Mouse (Mus musculus) cortical plate, adult 2 months (tissue): Measurements from ENCODE around the gene Gm11232. TPM values are rescaled to one million over a fixed set of nuclear protein-coding genes. Genes with fewer than 3 reads are reported as not detected.

Experiments
- H3K27ac ChIP-seq: fragments of 200-500 bp; 2 replicates; pipeline ENCODE4 v1.5.1; 2012; ENCODE audit warnings: low read length, control low read depth, inconsistent platforms; ENCODE audit not compliant: insufficient read depth
- H3K4me1 ChIP-seq: fragments of 200-500 bp; 2 replicates; pipeline ENCODE4 v1.6.1; 2011; ENCODE audit warnings: low read length; ENCODE audit not compliant: control insufficient read depth, insufficient read depth
- H3K4me3 ChIP-seq: fragments of 200-500 bp; 2 replicates; pipeline ENCODE4 v1.5.1; 2011; ENCODE audit warnings: mild to moderate bottlenecking, low read length, control low read depth; ENCODE audit not compliant: insufficient read depth
- CTCF ChIP-seq: fragments of 200-500 bp; IDR thresholded peaks from 2 replicates; pipeline ENCODE4 v1.5.1; 2011; ENCODE audit warnings: mild to moderate bottlenecking, control low read depth, low read length; ENCODE audit not compliant: insufficient read depth; ENCODE audit errors: extremely low read depth
- POLR2A ChIP-seq: fragments of 200-500 bp; IDR thresholded peaks from 2 replicates; pipeline ENCODE4 v1.6.1; 2011; ENCODE audit warnings: mild to moderate bottlenecking, low read length, control low read depth; ENCODE audit not compliant: insufficient read depth; ENCODE audit errors: extremely low read depth
- polyA plus RNA-seq: library from polyadenylated mRNA; depleted of rRNA; stranded (reverse); fragments of >200 nt; gene quantifications from 2 replicates; pipeline ENCODE4 v1.2.3, GENCODE M21; 2012; rRNA removed

Gm11232 gene
- not detected in 2 replicates for polyA plus RNA-seq

GRCm38 (mm10) chr4:71757865-71758264, at the start of gene Gm11232:
Gm11232 (minus strand) TSS chr4:71757965.
- Histone ChIP-seq H3K4me1 (no peaks in the 10 kb centered on the region), H3K4me3 (no peak within 1 kb of the TSS), H3K27ac (no peak within 1 kb of the TSS)
- TF ChIP-seq POLR2A, result no peak
- no peak for TF ChIP-seq CTCF

- Histone ChIP-seq H3K27ac (no peak overlapping the region), H3K4me1 (no peaks in the 10 kb centered on the region), H3K4me3 (no peak overlapping the region)
- TF ChIP-seq CTCF (no peak), POLR2A (no peak)
Measured at GRCm38 (mm10) chr4:71805977-71806534, 48.3 kb upstream of the Gm11232 start.

- no peaks in the 10 kb centered on the region for H3K4me1 ChIP-seq
- H3K4me3 ChIP-seq, result no peak overlapping the region
- no peak for TF ChIP-seq POLR2A
- TF ChIP-seq CTCF, result no peak
- H3K27ac ChIP-seq, result no peak overlapping the region
Measured at GRCm38 (mm10) chr4:71765529-71765928, 7.8 kb upstream of the Gm11232 start.

- no peak overlapping the region for H3K27ac ChIP-seq
- no peak overlapping the region for H3K4me3 ChIP-seq
- no peaks in the 10 kb centered on the region for H3K4me1 ChIP-seq
- no peak for TF ChIP-seq POLR2A
- no peak for TF ChIP-seq CTCF
Measured at GRCm38 (mm10) chr4:71765071-71765470, 7.3 kb upstream of the Gm11232 start.

GRCm38 (mm10) chr4:71756441-71757221, 1.1 kb downstream of the Gm11232 start:
- no peak for TF ChIP-seq CTCF
- TF ChIP-seq POLR2A, result no peak
- Histone ChIP-seq H3K27ac (no peak overlapping the region), H3K4me3 (no peak overlapping the region), H3K4me1 (no peaks in the 10 kb centered on the region)

- H3K4me1 ChIP-seq, result no peaks in the 10 kb centered on the region
- no peak for TF ChIP-seq POLR2A
- no peak for TF ChIP-seq CTCF
- no peak overlapping the region for H3K27ac ChIP-seq
Measured at GRCm38 (mm10) chr4:71745741-71746140, 12.0 kb downstream of the Gm11232 start.

GRCm38 (mm10) chr4:71736529-71736928, 21.2 kb downstream of the Gm11232 start:
- no peak overlapping the region for H3K4me3 ChIP-seq
- no peak for TF ChIP-seq CTCF
- TF ChIP-seq POLR2A, result no peak
- H3K4me1 ChIP-seq, result no peaks in the 10 kb centered on the region
- no peak overlapping the region for H3K27ac ChIP-seq

More at GRCm38 (mm10) chr4:71745741-71746140, 12.0 kb downstream of the Gm11232 start:
- H3K4me3 ChIP-seq, result no peak overlapping the region

- H3K27ac ChIP-seq, result no peak overlapping the region
- H3K4me1 ChIP-seq, result no peaks in the 10 kb centered on the region
- H3K4me3 ChIP-seq, result no peak overlapping the region
- TF ChIP-seq CTCF, result no peak
- no peak for TF ChIP-seq POLR2A
Measured at GRCm38 (mm10) chr4:71735261-71735660, 22.5 kb downstream of the Gm11232 start.

- Histone ChIP-seq H3K4me3 (no peak overlapping the region), H3K27ac (no peak overlapping the region), H3K4me1 (no peaks in the 10 kb centered on the region)
- TF ChIP-seq CTCF (no peak), POLR2A (no peak)
Measured at GRCm38 (mm10) chr4:71729401-71729800, 28.4 kb downstream of the Gm11232 start.

GRCm38 (mm10) chr4:71727611-71728010, 30.2 kb downstream of the Gm11232 start:
- Histone ChIP-seq H3K4me3 (no peak overlapping the region), H3K4me1 (no peaks in the 10 kb centered on the region), H3K27ac (no peak overlapping the region)
- TF ChIP-seq CTCF (no peak), POLR2A (no peak)
